Mouse (Mus musculus) heart, postnatal 0 days (tissue): ENCODE data around the gene Sik3. TPM values are rescaled to one million over a fixed set of nuclear protein-coding genes. Genes with fewer than 3 reads are reported as not detected.

ENCODE experiments used
- ATAC-seq: fragments of 200-750 bp; cut with Nextera tagmentation; 2 replicates; pipeline ENCODE4 v1.8.0; 2017; ENCODE audit warnings: low read depth, moderate number of reproducible peaks, moderate library complexity; ENCODE audit not compliant: insufficient read depth
- DNase-seq: peaks from one replicate; pipeline ENCODE4 v3.0.0-alpha.2; 2016; ENCODE audit warnings: low spot score
- H3K27ac ChIP-seq: fragments of 300-500 bp; sonication (generic); 2 replicates; pipeline ENCODE4 v1.5.1; 2014; ENCODE audit warnings: low read depth, mild to moderate bottlenecking
- H3K27me3 ChIP-seq: fragments of 300-500 bp; sonication (generic); 2 replicates; pipeline ENCODE4 v1.6.1; 2014; ENCODE audit warnings: low read length, mixed read lengths; ENCODE audit not compliant: control insufficient read depth, insufficient read depth
- H3K36me3 ChIP-seq: fragments of 300-500 bp; sonication (generic); replicated peaks from 2 replicates; pipeline ENCODE4 v1.6.1; 2014; ENCODE audit warnings: low read length, mixed read lengths; ENCODE audit not compliant: control insufficient read depth, insufficient read depth
- H3K4me1 ChIP-seq: fragments of 300-500 bp; sonication (generic); 2 replicates; pipeline ENCODE4 v1.6.1; 2014; ENCODE audit warnings: antibody characterized with exemption; ENCODE audit not compliant: control insufficient read depth, insufficient read depth
- H3K4me2 ChIP-seq: fragments of 300-500 bp; sonication (generic); 2 replicates; pipeline ENCODE4 v1.6.1; 2014; ENCODE audit warnings: low read depth, mild to moderate bottlenecking, low read length, moderate library complexity
- H3K4me3 ChIP-seq: fragments of 300-500 bp; sonication (generic); 2 replicates; pipeline ENCODE4 v1.5.1; 2014; ENCODE audit warnings: low read depth, low read length
- H3K9ac ChIP-seq: fragments of 300-500 bp; sonication (generic); replicated peaks from 2 replicates; pipeline ENCODE4 v1.6.1; 2014; ENCODE audit warnings: low read depth, low read length, mixed read lengths
- H3K9me3 ChIP-seq: fragments of 300-500 bp; sonication (generic); replicated peaks from 2 replicates; pipeline ENCODE4 v1.6.1; 2016; ENCODE audit warnings: low read length; ENCODE audit not compliant: control insufficient read depth
- CTCF ChIP-seq: IDR thresholded peaks from 2 replicates; pipeline ENCODE4 v1.5.1; 2016; ENCODE audit warnings: antibody characterized with exemption, control low read depth, low read depth
- EP300 ChIP-seq: IDR thresholded peaks from 2 replicates; pipeline ENCODE4 v1.6.1; 2016; ENCODE audit warnings: antibody characterized with exemption, low read depth
- WGBS: fragments of 180-500 bp; shearing (Covaris S2); extraction: QIAGEN DNeasy Blood & Tissue Kit; methylation state at CpG from one replicate; pipeline ENCODE4 v1.1.7; 2014; 5-methylcytosine and 5-hydroxymethylcytosine counted together
- polyA plus RNA-seq: library from polyadenylated mRNA; unstranded; fragments of >200 nt; fragmentation: Nextera tagmentation; extraction: Ambion mirVana; gene quantifications from 2 replicates; pipeline ENCODE4 v1.2.1, GENCODE M21; 2015
- total RNA-seq: library from RNA; depleted of rRNA; stranded (reverse); fragments of >200 nt; gene quantifications from 2 replicates; pipeline ENCODE4 v1.2.3, GENCODE M21; 2014; ENCODE audit warnings: low replicate concordance

The Sik3 gene
- total and polyA plus RNA-seq, 2 experiments from 2014 or later = 13.1 to 35.3 TPM

GRCm38 (mm10) chr9:46058065-46058464 lies 45.4 kb downstream of the Sik3 start:
- H3K4me3 ChIP-seq = no peak overlapping the region
- ATAC-seq (no peak), DNase-seq (no peak)
- WGBS = 91% methylated on average over 3 of the region's 3 CpGs
- H3K4me1 ChIP-seq = peaks cover 9% of the 10 kb centered on the region; the same call in 1 of the 2 replicates
- no peaks in the 10 kb centered on the region for H3K36me3 ChIP-seq
- H3K4me2 ChIP-seq = no peak overlapping the region
- no peak overlapping the region for H3K27ac ChIP-seq
- TF ChIP-seq EP300 = no peak
- TF ChIP-seq CTCF = no peak
- no peak overlapping the region for H3K9ac ChIP-seq
- no peaks in the 10 kb centered on the region for H3K27me3 ChIP-seq
- H3K9me3 ChIP-seq = no peaks in the 10 kb centered on the region

DNA sequence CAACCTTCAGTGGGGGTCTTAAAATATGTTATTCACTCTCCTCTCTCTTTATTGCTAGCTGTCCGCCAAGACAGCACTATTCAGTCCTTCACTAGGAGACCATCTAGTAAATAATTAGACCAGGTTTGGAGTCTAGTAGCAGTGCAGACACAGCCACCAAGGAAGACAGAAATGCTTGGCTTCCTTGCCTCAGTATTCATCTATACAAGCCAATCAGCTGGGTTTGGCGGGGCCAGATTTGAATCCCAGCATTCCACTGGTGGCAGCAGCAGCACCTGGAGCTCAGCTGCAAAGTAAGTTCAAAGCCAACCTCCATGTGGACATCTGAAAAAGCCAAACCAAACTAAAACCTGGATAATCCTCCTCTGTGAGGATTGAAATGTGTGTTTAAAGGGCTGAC lies 47.6 kb downstream of the Sik3 start:
- no peak for TF ChIP-seq EP300
- TF ChIP-seq CTCF = no peak
- no peak overlapping the region for H3K9ac ChIP-seq
- H3K9me3 ChIP-seq = no peaks in the 10 kb centered on the region
- peaks cover 7% of the 10 kb centered on the region; the same call in 1 of the 2 replicates for H3K4me1 ChIP-seq
- H3K36me3 ChIP-seq = no peaks in the 10 kb centered on the region
- H3K4me3 ChIP-seq = no peak overlapping the region
- no peak overlapping the region for H3K27ac ChIP-seq
- WGBS = 93% methylated on average over 2 of the region's 2 CpGs
- H3K4me2 ChIP-seq = no peak overlapping the region
- H3K27me3 ChIP-seq = no peaks in the 10 kb centered on the region
- DNase-seq (no peak), ATAC-seq (no peak)

GRCm38 (mm10) chr9:46061696-46062425 lies 49.2 kb downstream of the Sik3 start:
- H3K9me3 ChIP-seq = no peaks in the 10 kb centered on the region
- no peaks in the 10 kb centered on the region for H3K27me3 ChIP-seq
- 50% methylated on average over 9 of the region's 9 CpGs for WGBS
- no peak for TF ChIP-seq CTCF
- TF ChIP-seq EP300 = no peak
- no peaks in the 10 kb centered on the region for H3K36me3 ChIP-seq
- no peak overlapping the region for H3K4me2 ChIP-seq
- ATAC-seq = no peak
- DNase-seq = no peak
- no peak overlapping the region for H3K4me3 ChIP-seq
- no peak overlapping the region for H3K9ac ChIP-seq
- no peak overlapping the region for H3K27ac ChIP-seq
- peaks cover 7% of the 10 kb centered on the region; the same call in 1 of the 2 replicates for H3K4me1 ChIP-seq

- Histone ChIP-seq H3K36me3 (no peaks in the 10 kb centered on the region), H3K4me2 (no peak overlapping the region), H3K27me3 (no peaks in the 10 kb centered on the region), H3K4me1 (peaks cover 19% of the 10 kb centered on the region), H3K4me3 (no peak overlapping the region), H3K27ac (no peak overlapping the region), H3K9me3 (no peaks in the 10 kb centered on the region), H3K9ac (no peak overlapping the region)
- DNase-seq (no peak), ATAC-seq (no peak)
- TF ChIP-seq CTCF (no peak), EP300 (no peak)
- 74% methylated on average over 7 of the region's 7 CpGs for WGBS
Observed at GRCm38 (mm10) chr9:46064331-46064730, 51.7 kb downstream of the Sik3 start.

DNA sequence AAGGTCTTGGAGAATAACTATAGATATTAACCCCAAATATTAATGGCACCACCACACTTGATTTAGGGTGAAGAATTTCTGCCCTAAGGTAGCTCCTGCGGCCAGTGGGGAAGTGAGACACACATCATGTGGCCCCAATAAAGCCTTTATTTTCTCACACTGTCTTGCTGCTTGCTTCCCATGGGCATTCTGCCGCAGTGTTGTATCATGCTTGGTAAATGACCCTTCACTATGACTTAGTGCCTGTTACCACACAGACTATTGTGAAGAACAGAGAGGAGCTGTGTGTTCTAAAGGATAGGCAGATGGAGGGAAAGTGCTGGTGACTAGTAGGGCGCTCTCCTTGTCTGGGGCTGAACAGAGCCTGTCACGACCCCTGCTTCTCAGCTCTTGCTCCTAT lies 54.1 kb downstream of the Sik3 start:
- ATAC-seq (no peak), DNase-seq (no peak)
- Histone ChIP-seq H3K9ac (no peak overlapping the region), H3K9me3 (no peaks in the 10 kb centered on the region), H3K4me1 (peaks cover 24% of the 10 kb centered on the region), H3K27ac (no peak overlapping the region), H3K4me3 (no peak overlapping the region), H3K36me3 (no peaks in the 10 kb centered on the region), H3K27me3 (no peaks in the 10 kb centered on the region), H3K4me2 (no peak overlapping the region)
- TF ChIP-seq CTCF (no peak), EP300 (no peak)
- 93% methylated on average over 4 of the region's 4 CpGs for WGBS

DNA sequence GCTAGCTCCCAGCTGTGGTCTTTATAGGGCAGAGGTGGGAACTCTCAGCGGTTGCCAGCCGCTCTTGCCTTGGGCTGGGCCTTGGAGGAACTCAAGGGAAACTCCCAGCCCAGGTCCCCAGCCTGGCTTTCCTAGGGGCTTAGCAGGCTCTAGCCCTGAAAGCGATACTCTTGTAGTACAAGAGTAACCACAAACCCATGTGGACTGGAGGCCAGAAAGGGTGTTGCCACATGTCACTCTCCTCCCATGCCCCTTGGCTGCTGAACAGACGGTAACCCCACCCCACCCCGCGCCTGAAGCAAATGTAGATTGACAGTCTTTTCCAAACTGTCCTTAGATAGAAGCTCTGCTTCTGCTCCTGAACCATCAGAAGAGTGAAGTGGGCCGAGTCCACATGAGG lies 55.1 kb downstream of the Sik3 start:
- 67% methylated on average over 7 of the region's 7 CpGs for WGBS
- Histone ChIP-seq H3K27ac (no peak overlapping the region), H3K36me3 (no peaks in the 10 kb centered on the region), H3K9me3 (no peaks in the 10 kb centered on the region), H3K4me1 (peaks cover 24% of the 10 kb centered on the region), H3K4me3 (no peak overlapping the region), H3K27me3 (no peaks in the 10 kb centered on the region), H3K4me2 (no peak overlapping the region), H3K9ac (no peak overlapping the region)
- ATAC-seq = no peak
- TF ChIP-seq EP300 (no peak), CTCF (no peak)
- DNase-seq = no peak
